8 mouse cellular contexts compared by ENCODE assay signal in the genomic region with DNA sequence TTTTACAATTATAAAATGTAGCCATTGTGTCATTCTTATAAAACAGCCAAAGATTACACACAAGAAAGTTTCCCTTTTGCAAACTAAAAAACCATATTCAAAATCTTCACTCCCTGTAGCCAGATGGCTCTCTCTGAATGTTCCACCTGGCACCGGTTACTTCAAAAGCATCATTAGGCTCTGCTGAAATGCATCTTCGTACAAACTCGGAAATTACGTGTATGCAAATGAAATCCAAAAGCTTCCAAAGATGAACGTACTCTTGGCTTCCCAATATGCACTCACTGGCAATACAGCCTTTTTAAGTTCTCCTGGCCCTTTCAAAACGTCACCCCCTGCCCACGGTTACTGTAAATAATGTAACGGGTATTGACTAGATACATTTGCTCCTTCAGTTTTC. TPM values are rescaled to one million over a fixed set of nuclear protein-coding genes. Genes with fewer than 3 reads are reported as not detected.
DNase-seq lines count a peak whose midpoint lies in the region; ATAC-seq and TF ChIP-seq lines count a peak whose summit lies in the region.

No protein-coding gene starts in this region.

- H3K27ac ChIP-seq in limb, embryonic 12.5 days = no peak overlapping the region
- H3K27ac ChIP-seq in stomach, postnatal 0 days (replicated peaks) = no peak overlapping the region

- H3K4me1 ChIP-seq in limb, embryonic 12.5 days (replicated peaks) = peaks cover 26% of the 10 kb centered on the region
- no peaks in the 10 kb centered on the region for H3K4me1 ChIP-seq in stomach, postnatal 0 days (replicated peaks; ENCODE audit: control insufficient read depth, insufficient read depth)

- H3K9ac ChIP-seq in limb, embryonic 12.5 days (replicated peaks) = peak overlapping the region; percentile 70
- peak overlapping the region; percentile 88 for H3K9ac ChIP-seq in stomach, postnatal 0 days (ENCODE audit: low read length)

- ATAC-seq in limb, embryonic 12.5 days (ENCODE audit: insufficient number of reproducible peaks, insufficient read depth, low FRiP score, low TSS enrichment, low read depth) = no peak
- ATAC-seq in stomach, postnatal 0 days (ENCODE audit: low FRiP score, low TSS enrichment) = no peak

- no peak for TF ChIP-seq EP300 in stomach, postnatal 0 days (optimal IDR thresholded peaks at IDR 0.05)

- WGBS in limb, embryonic 12.5 days = 41% methylated on average over 8 of the region's 8 CpGs
- WGBS in stomach, postnatal 0 days = 33% methylated on average over 8 of the region's 8 CpGs

- DNase-seq in cerebellum, adult 18-20 months = peak; percentile 23 to 28
- no peak for DNase-seq in cerebellum, postnatal 4 days (ENCODE audit: low spot score in 2 of 2)
- DNase-seq in right cerebral cortex, adult 18-20 months = peak; percentile 8
- no peak for DNase-seq in right cerebral cortex, adult 2 months (ENCODE audit: low spot score in 2 of 2)
- DNase-seq in stomach, postnatal 0 days (ENCODE audit: low spot score) = no peak
- no peak for DNase-seq in urinary bladder, postnatal 25 days (ENCODE audit: low spot score)
- DNase-seq in frontal cortex, postnatal 14 days (ENCODE audit: low spot score in 2 of 2) = no peak

- no peak for TF ChIP-seq CTCF in stomach, postnatal 0 days (IDR thresholded peaks at IDR 0.05; ENCODE audit: low read depth)

- H3K36me3 ChIP-seq in limb, embryonic 12.5 days = peaks cover 6% of the 10 kb centered on the region
- 0 out of 2 replicates have a peak, but pooled peaks cover 3% of the 10 kb centered on the region for H3K36me3 ChIP-seq in stomach, postnatal 0 days (ENCODE audit: control insufficient read depth, insufficient read depth, low read length)

- H3K4me3 ChIP-seq in limb, embryonic 12.5 days (replicated peaks) = peak overlapping the region; percentile 72
- H3K4me3 ChIP-seq in stomach, postnatal 0 days (ENCODE audit: low read depth, low read length) = peak overlapping the region; percentile 74

- no peaks in the 10 kb centered on the region for H3K9me3 ChIP-seq in limb, embryonic 12.5 days
- no peaks in the 10 kb centered on the region for H3K9me3 ChIP-seq in stomach, postnatal 0 days (ENCODE audit: control insufficient read depth, low read length)

- no peaks in the 10 kb centered on the region for H3K27me3 ChIP-seq in limb, embryonic 12.5 days
- no peaks in the 10 kb centered on the region for H3K27me3 ChIP-seq in stomach, postnatal 0 days (ENCODE audit: control insufficient read depth, insufficient read depth, low read length)

- peak overlapping the region; percentile 67 for H3K4me2 ChIP-seq in limb, embryonic 12.5 days
- peak overlapping the region; percentile 69 for H3K4me2 ChIP-seq in stomach, postnatal 0 days (replicated peaks; ENCODE audit: low read depth)

RNA-seq across cellular contexts. Expression of a gene that starts 0.8 kb away (rescaled TPM):
- 27.1 and 29.6 TPM in 2 replicates for polyA plus RNA-seq in limb, embryonic 12.5 days (2016; fragmentation: Nextera tagmentation; extraction: Ambion mirVana)
- polyA plus RNA-seq in stomach, postnatal 0 days (2015; fragmentation: Nextera tagmentation; extraction: Ambion mirVana) = 66.0 and 66.5 TPM in 2 replicates

RNA-seq across cellular contexts. Expression of a gene that starts 2.9 kb away (rescaled TPM):
- polyA plus RNA-seq in limb, embryonic 12.5 days (2016; fragmentation: Nextera tagmentation; extraction: Ambion mirVana) = 63.0 and 68.2 TPM in 2 replicates
- polyA plus RNA-seq in stomach, postnatal 0 days (2015; fragmentation: Nextera tagmentation; extraction: Ambion mirVana) = 12.6 and 13.6 TPM in 2 replicates

Comparison
In these comparisons a context has a peak if more than half of its experiments do, and no peak if none do; other contexts are left out.
1. DNase-seq: peak in cerebellum, adult 18-20 months (2 of 2) and right cerebral cortex, adult 18-20 months (single experiment); none in cerebellum, postnatal 4 days (0 of 2), right cerebral cortex, adult 2 months (0 of 2), stomach, postnatal 0 days (single experiment), urinary bladder, postnatal 25 days (single experiment) and frontal cortex, postnatal 14 days (0 of 2).